Mouse (Mus musculus) embryonic facial prominence, embryonic 12.5 days (tissue): Measurements from ENCODE around the gene Glp2r. TPM values are rescaled to one million over a fixed set of nuclear protein-coding genes. Genes with fewer than 3 reads are reported as not detected.

ENCODE experiments used
- ATAC-seq: fragments of 200-750 bp; cut with Nextera tagmentation; 2 replicates; pipeline ENCODE4 v1.8.0; 2017; ENCODE audit not compliant: insufficient number of reproducible peaks, insufficient read depth, low FRiP score, low TSS enrichment
- H3K27ac ChIP-seq: fragments of 300-500 bp; sonication (generic); 2 replicates; pipeline ENCODE4 v1.5.1; 2016; ENCODE audit warnings: mild to moderate bottlenecking
- H3K27me3 ChIP-seq: fragments of 300-500 bp; sonication (generic); 2 replicates; pipeline ENCODE4 v1.6.1; 2016; ENCODE audit warnings: mild to moderate bottlenecking, moderate library complexity
- H3K36me3 ChIP-seq: fragments of 300-500 bp; sonication (generic); 2 replicates; pipeline ENCODE4 v1.6.1; 2016; ENCODE audit warnings: mild to moderate bottlenecking
- H3K4me1 ChIP-seq: fragments of 300-500 bp; sonication (generic); 2 replicates; pipeline ENCODE4 v1.6.1; 2016
- H3K4me2 ChIP-seq: fragments of 300-500 bp; sonication (generic); replicated peaks from 2 replicates; pipeline ENCODE4 v1.6.1; 2016; ENCODE audit warnings: mild to moderate bottlenecking, moderate library complexity
- H3K4me3 ChIP-seq: fragments of 300-500 bp; sonication (generic); 2 replicates; pipeline ENCODE4 v1.5.1; 2016; ENCODE audit warnings: mild to moderate bottlenecking
- H3K9ac ChIP-seq: fragments of 300-500 bp; sonication (generic); 2 replicates; pipeline ENCODE4 v1.6.1; 2016; ENCODE audit warnings: mild to moderate bottlenecking, moderate library complexity
- H3K9me3 ChIP-seq: fragments of 300-500 bp; sonication (generic); 2 replicates; pipeline ENCODE4 v1.6.1; 2016; ENCODE audit warnings: mild to moderate bottlenecking, moderate library complexity
- WGBS: fragments of 180-500 bp; shearing (Covaris S2); methylation state at CpG from one replicate; pipeline ENCODE4 v1.1.7; 2016; 5-methylcytosine and 5-hydroxymethylcytosine counted together
- polyA plus RNA-seq: library from polyadenylated mRNA; unstranded; fragments of >200 nt; fragmentation: Nextera tagmentation; extraction: Ambion mirVana; gene quantifications from 2 replicates; pipeline ENCODE4 v1.2.1, GENCODE M21; 2016

Glp2r gene
- polyA plus RNA-seq, 1 experiment from 2014 or later = 0.08 TPM

GRCm38 (mm10) chr11:67723231-67724013, 47.5 kb downstream of the Glp2r start:
- no peak overlapping the region for H3K27ac ChIP-seq
- H3K4me1 ChIP-seq = no peaks in the 10 kb centered on the region
- ATAC-seq = no peak
- H3K27me3 ChIP-seq = no peaks in the 10 kb centered on the region
- H3K4me3 ChIP-seq = no peak overlapping the region
- 69% methylated on average over 8 of the region's 8 CpGs for WGBS
- no peak overlapping the region for H3K4me2 ChIP-seq
- H3K36me3 ChIP-seq = no peaks in the 10 kb centered on the region
- H3K9ac ChIP-seq = no peak overlapping the region
- H3K9me3 ChIP-seq = no peaks in the 10 kb centered on the region

GRCm38 (mm10) chr11:67722399-67723156, 48.4 kb downstream of the Glp2r start:
- H3K4me1 ChIP-seq = no peaks in the 10 kb centered on the region
- no peak overlapping the region for H3K4me2 ChIP-seq
- no peaks in the 10 kb centered on the region for H3K9me3 ChIP-seq
- H3K27me3 ChIP-seq = no peaks in the 10 kb centered on the region
- no peak overlapping the region for H3K4me3 ChIP-seq
- no peak overlapping the region for H3K27ac ChIP-seq
- WGBS = 40% methylated on average over 7 of the region's 7 CpGs
- H3K9ac ChIP-seq = no peak overlapping the region
- ATAC-seq = no peak
- no peaks in the 10 kb centered on the region for H3K36me3 ChIP-seq

GRCm38 (mm10) chr11:67721485-67721884, 49.5 kb downstream of the Glp2r start:
- H3K9ac ChIP-seq = no peak overlapping the region
- H3K9me3 ChIP-seq = no peaks in the 10 kb centered on the region
- H3K4me2 ChIP-seq = no peak overlapping the region
- no peak overlapping the region for H3K4me3 ChIP-seq
- H3K4me1 ChIP-seq = no peaks in the 10 kb centered on the region
- ATAC-seq = no peak
- no peaks in the 10 kb centered on the region for H3K36me3 ChIP-seq
- H3K27ac ChIP-seq = no peak overlapping the region
- 95% methylated on average over 5 of the region's 5 CpGs for whole genome bisulfite sequencing
- no peaks in the 10 kb centered on the region for H3K27me3 ChIP-seq

GRCm38 (mm10) chr11:67715382-67715781, 55.6 kb downstream of the Glp2r start:
- no peak overlapping the region for H3K4me2 ChIP-seq
- no peaks in the 10 kb centered on the region for H3K4me1 ChIP-seq
- H3K9ac ChIP-seq = no peak overlapping the region
- no peaks in the 10 kb centered on the region for H3K27me3 ChIP-seq
- WGBS = 81% methylated on average over 4 of the region's 4 CpGs
- no peak for ATAC-seq
- no peaks in the 10 kb centered on the region for H3K9me3 ChIP-seq
- H3K4me3 ChIP-seq = no peak overlapping the region
- no peak overlapping the region for H3K27ac ChIP-seq
- no peaks in the 10 kb centered on the region for H3K36me3 ChIP-seq

- no peak overlapping the region for H3K4me2 ChIP-seq
- H3K9ac ChIP-seq = no peak overlapping the region
- no peak overlapping the region for H3K4me3 ChIP-seq
- H3K9me3 ChIP-seq = no peaks in the 10 kb centered on the region
- H3K27ac ChIP-seq = no peak overlapping the region
- ATAC-seq = no peak
- no peaks in the 10 kb centered on the region for H3K36me3 ChIP-seq
- H3K27me3 ChIP-seq = no peaks in the 10 kb centered on the region
- H3K4me1 ChIP-seq = no peaks in the 10 kb centered on the region
- 88% methylated on average over 4 of the region's 4 CpGs for WGBS
Measured at GRCm38 (mm10) chr11:67712976-67713375, 58.0 kb downstream of the Glp2r start.

- Histone ChIP-seq H3K4me2 (no peak within 1 kb of the TSS), H3K36me3 (no peaks in the 10 kb centered on the region), H3K9me3 (no peaks in the 10 kb centered on the region), H3K27me3 (peaks cover 3% of the 10 kb centered on the region; the same call in 1 of the 2 replicates), H3K4me1 (no peaks in the 10 kb centered on the region), H3K27ac (no peak within 1 kb of the TSS), H3K4me3 (no peak within 1 kb of the TSS), H3K9ac (no peak within 1 kb of the TSS)
- 67% methylated on average over 7 of the region's 7 CpGs for WGBS
- no peak for ATAC-seq
Measured at GRCm38 (mm10) chr11:67694703-67695376, 76.1 kb downstream of the Glp2r start, which contains the start of gene Rcvrn. Rcvrn (plus strand) TSS chr11:67695326.

GRCm38 (mm10) chr11:67686109-67686508, 84.8 kb downstream of the Glp2r start:
- Histone ChIP-seq H3K27me3 (no peaks in the 10 kb centered on the region), H3K4me2 (no peak overlapping the region), H3K9ac (no peak overlapping the region), H3K4me3 (no peak overlapping the region), H3K4me1 (no peaks in the 10 kb centered on the region), H3K9me3 (no peaks in the 10 kb centered on the region), H3K27ac (no peak overlapping the region), H3K36me3 (no peaks in the 10 kb centered on the region)
- 79% methylated on average over 2 of the region's 2 CpGs for WGBS
- ATAC-seq = no peak

- H3K4me2 ChIP-seq = no peak overlapping the region
- H3K4me1 ChIP-seq = no peaks in the 10 kb centered on the region
- H3K36me3 ChIP-seq = no peaks in the 10 kb centered on the region
- no peaks in the 10 kb centered on the region for H3K9me3 ChIP-seq
- ATAC-seq = no peak
- no peak overlapping the region for H3K4me3 ChIP-seq
- H3K27me3 ChIP-seq = no peaks in the 10 kb centered on the region
- no peak overlapping the region for H3K27ac ChIP-seq
- H3K9ac ChIP-seq = no peak overlapping the region
- 77% methylated on average over 3 of the region's 3 CpGs for WGBS
Measured at GRCm38 (mm10) chr11:67681871-67682270, 89.1 kb downstream of the Glp2r start.

- WGBS = 89% methylated on average over 2 of the region's 2 CpGs
Measured at GRCm38 (mm10) chr11:67679930-67680329, 91.0 kb downstream of the Glp2r start.

GRCm38 (mm10) chr11:67679300-67679699, 91.7 kb downstream of the Glp2r start:
- Histone ChIP-seq H3K4me1 (no peaks in the 10 kb centered on the region), H3K4me3 (no peak overlapping the region), H3K9ac (no peak overlapping the region), H3K4me2 (no peak overlapping the region), H3K27me3 (no peaks in the 10 kb centered on the region), H3K36me3 (no peaks in the 10 kb centered on the region), H3K27ac (no peak overlapping the region), H3K9me3 (no peaks in the 10 kb centered on the region)
- 67% methylated on average over 5 of the region's 5 CpGs for WGBS
- ATAC-seq = no peak

More at GRCm38 (mm10) chr11:67679930-67680329, 91.0 kb downstream of the Glp2r start:
- no peaks in the 10 kb centered on the region for H3K36me3 ChIP-seq
- H3K27me3 ChIP-seq = no peaks in the 10 kb centered on the region
- no peak overlapping the region for H3K4me2 ChIP-seq
- H3K4me1 ChIP-seq = no peaks in the 10 kb centered on the region
- H3K9me3 ChIP-seq = no peaks in the 10 kb centered on the region
- no peak overlapping the region for H3K27ac ChIP-seq
- no peak for ATAC-seq
- H3K4me3 ChIP-seq = no peak overlapping the region
- H3K9ac ChIP-seq = no peak overlapping the region

- Histone ChIP-seq H3K9ac (no peak overlapping the region), H3K4me3 (no peak overlapping the region), H3K4me2 (no peak overlapping the region), H3K36me3 (no peaks in the 10 kb centered on the region), H3K9me3 (no peaks in the 10 kb centered on the region), H3K27ac (no peak overlapping the region), H3K27me3 (no peaks in the 10 kb centered on the region), H3K4me1 (no peaks in the 10 kb centered on the region)
- 61% methylated on average over 12 of the region's 12 CpGs for WGBS
- ATAC-seq = no peak
Measured at GRCm38 (mm10) chr11:67675562-67676540, 95.1 kb downstream of the Glp2r start.
